Mouse (Mus musculus): ENCODE data around the gene Agtpbp1.

The Agtpbp1 gene

DNA sequence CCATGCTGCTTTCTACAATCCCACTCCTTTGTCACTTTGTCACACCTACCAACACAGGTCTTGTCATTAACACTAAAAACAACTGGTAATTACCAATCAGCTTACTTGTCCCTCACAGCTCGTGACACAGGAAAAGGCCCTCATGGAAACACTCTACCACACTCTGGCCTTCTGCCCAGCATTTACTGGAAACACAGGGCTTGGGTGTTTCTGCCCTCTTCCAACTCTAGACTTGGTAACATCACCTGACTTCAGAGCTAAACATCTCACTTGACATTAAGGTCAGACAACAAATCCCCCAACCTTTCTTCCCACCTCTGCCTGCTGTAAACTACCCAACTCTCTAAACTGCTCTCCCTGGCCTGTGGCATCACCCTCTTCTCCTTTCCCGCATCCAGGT is 37.9 kb downstream of the Agtpbp1 start:
- in situ Hi-C loops (cut with MboI; ENCODE audit: low pct_unique_long_range_greater_than_20kb in 1 of 2, low sequenced_read_pairs in 2 of 2, unreplicated experiment in 1 of 2) = no loop called here

DNA sequence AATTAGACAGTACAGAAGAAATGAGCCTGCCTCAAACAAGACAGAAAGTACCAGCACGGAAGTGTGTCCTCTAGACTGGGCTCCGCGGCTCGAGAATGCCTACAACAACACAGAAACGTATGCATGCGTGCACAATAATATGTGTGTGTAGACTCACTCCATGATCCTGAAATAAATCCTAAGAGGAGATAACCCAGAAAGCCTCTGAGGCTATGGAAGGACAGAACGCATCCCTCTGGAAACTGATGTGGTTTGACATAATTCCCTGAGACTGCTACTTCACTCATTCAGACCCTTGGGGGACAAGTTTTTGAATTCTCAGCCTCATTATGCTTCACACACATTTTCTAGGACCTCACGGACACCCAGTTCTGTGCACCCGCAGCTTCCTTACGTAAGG is 42.6 kb downstream of the Agtpbp1 start:
- in situ Hi-C loops (cut with MboI; ENCODE audit: low pct_unique_long_range_greater_than_20kb in 1 of 2, low sequenced_read_pairs in 2 of 2, unreplicated experiment in 1 of 2) = no loop called here

DNA sequence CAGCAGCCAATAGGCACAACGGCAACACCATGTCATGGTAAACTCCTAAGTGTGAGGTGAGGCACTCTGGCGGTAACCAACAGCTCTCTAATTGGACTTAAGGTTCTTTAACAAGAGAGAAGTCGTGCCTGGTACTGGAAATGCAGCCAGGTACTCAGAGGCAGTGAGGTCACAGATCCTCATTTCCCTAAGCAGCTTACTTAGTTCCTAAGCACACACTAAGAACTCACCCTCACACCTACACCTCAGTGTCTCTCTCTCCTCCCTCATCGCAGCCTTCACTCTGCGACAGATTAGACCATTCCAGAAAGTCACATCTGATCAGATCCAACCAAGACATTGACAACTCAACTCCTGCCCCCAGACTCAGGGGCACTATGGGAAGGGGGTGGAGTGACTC is 45.0 kb downstream of the Agtpbp1 start:
- in situ Hi-C loops (cut with MboI; ENCODE audit: low pct_unique_long_range_greater_than_20kb in 1 of 2, low sequenced_read_pairs in 2 of 2, unreplicated experiment in 1 of 2) = no loop called here

DNA sequence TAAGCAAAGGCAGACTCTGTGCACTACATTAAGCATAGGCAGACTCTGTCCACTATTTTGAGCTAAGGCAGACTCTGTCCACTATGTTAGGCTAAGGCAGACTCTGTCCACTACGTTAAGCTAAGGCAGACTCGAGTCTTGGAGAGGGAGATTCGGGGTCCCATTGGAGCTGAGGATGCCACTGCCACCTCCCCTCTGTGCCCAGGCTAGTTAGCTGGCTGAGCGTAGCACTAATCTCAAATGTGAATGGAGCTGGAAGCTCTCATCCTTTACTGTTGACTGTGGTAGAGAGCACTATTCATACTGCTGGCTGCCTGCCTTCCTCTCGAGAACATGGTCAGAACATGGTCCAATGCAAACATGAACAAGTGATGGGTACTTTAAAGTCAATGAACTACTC is 46.4 kb downstream of the Agtpbp1 start:
- in situ Hi-C loops (cut with MboI; ENCODE audit: low pct_unique_long_range_greater_than_20kb in 1 of 2, low sequenced_read_pairs in 2 of 2, unreplicated experiment in 1 of 2) = no loop called here

DNA sequence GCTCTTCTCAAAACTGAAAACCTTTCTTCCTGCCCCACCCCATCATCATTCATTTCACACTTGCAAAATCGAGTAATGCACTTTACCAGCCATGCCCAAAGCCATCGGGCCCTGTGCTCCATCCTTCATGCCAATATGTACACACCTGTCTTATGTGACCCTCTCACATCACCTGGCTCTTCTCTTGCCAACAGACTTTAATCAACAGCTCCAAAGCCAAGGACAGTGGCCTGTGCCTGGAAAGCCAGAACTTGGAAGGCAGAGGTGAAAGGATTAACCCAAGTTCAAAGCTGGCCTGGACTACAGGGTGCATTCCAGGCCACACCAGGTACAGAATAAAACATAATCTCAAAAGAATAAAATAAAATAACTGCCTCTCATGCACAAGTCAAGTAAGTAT is 48.4 kb downstream of the Agtpbp1 start:
- in situ Hi-C loops (cut with MboI; ENCODE audit: low pct_unique_long_range_greater_than_20kb in 1 of 2, low sequenced_read_pairs in 2 of 2, unreplicated experiment in 1 of 2) = no loop called here

DNA sequence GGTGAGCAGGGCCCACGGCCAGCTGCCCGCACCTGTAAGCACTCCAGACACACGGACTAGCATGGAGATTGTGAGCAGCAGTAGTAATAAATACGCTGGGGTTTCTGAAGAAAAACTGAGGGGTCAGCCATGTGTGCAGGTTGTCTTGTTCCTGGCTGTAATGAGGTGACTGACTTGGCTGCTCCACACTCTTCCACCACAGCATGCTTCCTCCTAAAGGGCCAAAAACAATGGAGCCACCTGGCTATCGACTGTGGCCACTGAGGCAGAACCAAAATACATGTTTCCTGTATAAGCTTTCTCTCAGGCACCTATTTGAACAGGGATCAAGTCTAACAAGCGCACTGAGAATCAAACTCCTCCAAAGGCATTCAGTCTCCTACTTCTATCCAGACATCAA is 49.3 kb downstream of the Agtpbp1 start:
- in situ Hi-C loops (cut with MboI; ENCODE audit: low pct_unique_long_range_greater_than_20kb in 1 of 2, low sequenced_read_pairs in 2 of 2, unreplicated experiment in 1 of 2) = no loop called here

DNA sequence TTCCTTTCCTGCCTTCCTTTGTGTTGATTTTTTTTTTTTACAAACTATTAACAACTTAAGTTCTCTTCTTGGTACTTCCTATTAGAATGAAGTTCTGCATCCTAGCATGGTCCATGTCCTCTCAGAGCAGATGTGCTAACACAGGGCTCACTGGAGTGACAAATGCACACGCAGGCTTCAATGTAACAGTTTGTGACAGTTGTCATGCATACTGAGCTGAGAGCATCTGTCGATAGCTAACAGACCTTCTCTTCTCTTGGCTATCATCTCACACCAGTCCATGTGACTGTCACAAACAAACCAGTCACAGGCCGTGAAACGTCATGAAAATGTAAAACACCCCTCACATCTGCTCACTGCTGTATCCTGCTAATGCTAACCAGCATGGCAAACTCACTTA is 50.7 kb downstream of the Agtpbp1 start:
- in situ Hi-C loops (cut with MboI; ENCODE audit: low pct_unique_long_range_greater_than_20kb in 1 of 2, low sequenced_read_pairs in 2 of 2, unreplicated experiment in 1 of 2) = no loop called here

DNA sequence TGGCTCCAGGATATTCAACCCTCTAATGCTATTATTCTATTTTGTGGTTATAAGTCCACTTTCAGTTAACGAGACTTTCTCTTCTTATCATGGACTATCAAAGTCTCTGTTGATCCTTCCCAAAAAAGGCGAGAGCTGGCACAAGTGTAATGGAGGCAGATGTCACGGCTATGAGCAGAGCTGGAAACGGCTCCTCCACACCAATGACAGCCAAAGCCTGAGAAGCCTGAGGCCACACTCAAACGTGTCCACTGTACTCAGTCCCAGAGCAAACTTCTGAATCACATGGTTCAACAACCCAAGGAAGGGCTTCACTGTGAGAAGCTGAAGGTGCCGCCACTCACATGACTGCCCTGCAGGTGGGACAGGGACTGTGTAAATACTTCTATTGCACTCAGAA is 51.7 kb downstream of the Agtpbp1 start:
- in situ Hi-C loops (cut with MboI; ENCODE audit: low pct_unique_long_range_greater_than_20kb in 1 of 2, low sequenced_read_pairs in 2 of 2, unreplicated experiment in 1 of 2) = no loop called here

DNA sequence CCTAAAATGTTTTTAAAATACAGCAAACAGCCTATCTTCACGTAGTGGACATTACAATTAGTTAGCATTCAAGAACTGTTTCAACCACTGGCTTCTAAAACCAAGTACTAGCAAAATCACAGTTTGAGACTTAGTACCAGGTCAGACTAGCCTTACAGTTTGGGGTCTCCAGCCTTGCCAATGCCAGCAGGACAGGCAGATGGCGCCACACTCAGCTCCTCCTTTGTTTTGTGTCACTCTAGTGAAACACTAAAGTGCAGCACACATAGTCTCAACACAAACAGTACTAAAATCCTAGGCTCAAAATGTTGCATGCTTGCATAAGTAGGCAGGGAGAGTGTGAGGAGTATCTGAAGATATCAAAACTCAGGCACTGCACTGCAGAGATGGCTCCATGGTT is 53.8 kb downstream of the Agtpbp1 start:
- in situ Hi-C loops (cut with MboI; ENCODE audit: low pct_unique_long_range_greater_than_20kb in 1 of 2, low sequenced_read_pairs in 2 of 2, unreplicated experiment in 1 of 2) = no loop called here

DNA sequence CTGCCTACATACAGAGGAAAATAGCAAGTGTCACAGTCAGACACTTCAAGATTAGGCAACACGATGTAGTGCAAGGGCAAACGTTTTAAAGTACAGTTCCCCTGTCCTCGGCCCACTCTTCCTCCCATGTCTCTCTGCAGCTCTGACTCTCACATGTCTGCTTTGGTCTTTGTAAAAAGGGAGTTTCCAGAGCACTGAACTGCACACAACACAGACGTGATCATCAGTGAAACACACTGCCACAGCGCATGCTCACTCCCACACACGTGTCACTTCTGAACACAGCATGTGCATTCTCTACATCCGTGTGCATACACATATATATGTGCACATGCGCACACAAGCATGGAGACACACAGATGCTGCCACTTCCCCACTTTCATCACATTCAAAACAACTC is 54.5 kb downstream of the Agtpbp1 start:
- in situ Hi-C loops (cut with MboI; ENCODE audit: low pct_unique_long_range_greater_than_20kb in 1 of 2, low sequenced_read_pairs in 2 of 2, unreplicated experiment in 1 of 2) = no loop called here

DNA sequence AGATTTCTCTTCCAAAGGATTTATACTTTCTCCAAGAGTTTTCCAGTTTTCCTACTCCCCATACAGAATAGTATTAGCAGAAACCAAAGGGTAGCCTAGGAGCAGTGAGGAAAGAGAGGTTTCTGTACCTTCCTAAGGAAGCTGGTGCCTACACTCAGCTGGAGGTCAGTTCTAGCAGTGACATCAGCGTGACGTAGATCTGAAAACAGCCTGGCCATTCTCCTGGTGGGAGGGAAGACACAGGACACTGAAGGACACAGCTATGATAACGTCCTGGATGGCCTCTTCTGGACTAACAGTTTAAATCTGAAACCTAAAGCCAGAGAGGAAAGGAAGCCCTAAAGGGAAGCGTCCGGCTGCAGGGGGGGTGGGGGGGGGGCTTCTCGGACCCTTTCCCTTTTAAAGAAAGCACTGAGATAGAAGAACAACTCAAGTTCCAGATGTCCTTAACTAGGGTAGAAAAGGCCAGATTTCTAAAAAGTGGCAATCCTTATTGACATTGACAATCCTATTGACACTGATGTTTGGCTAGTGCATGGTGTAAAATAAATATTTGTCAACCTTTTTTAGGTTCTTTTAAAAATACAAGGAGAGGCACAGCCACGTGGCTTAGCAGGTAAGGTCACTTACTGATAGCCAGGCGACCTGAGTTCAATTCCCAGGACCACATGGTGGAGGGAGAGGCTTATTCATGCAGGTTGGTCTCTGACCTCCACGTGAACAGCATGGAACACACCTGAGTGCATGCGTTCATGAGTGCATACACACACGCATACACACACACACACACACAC is 63.6 kb downstream of the Agtpbp1 start:
- in situ Hi-C loops (cut with MboI; ENCODE audit: low pct_unique_long_range_greater_than_20kb in 1 of 2, low sequenced_read_pairs in 2 of 2, unreplicated experiment in 1 of 2) = no loop called here

DNA sequence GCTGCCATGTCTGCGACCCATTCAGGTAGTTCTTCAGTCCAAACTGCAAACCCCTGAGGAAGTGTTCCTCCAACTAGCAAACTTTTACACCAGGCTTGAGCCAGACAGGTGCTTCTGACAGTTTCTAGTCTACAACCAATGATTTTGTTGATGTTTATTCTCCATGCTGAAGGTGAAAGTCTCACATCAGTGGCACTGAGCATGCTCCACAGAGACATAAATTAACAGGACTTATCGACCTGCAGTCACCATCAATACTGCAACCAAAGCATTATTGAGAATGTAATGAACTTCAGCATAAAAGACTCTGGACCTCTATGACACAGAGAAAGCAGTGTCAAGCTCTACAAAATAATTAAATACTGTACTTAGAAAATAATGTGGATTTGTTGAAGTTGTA is 64.2 kb downstream of the Agtpbp1 start:
- in situ Hi-C loops (cut with MboI; ENCODE audit: low pct_unique_long_range_greater_than_20kb in 1 of 2, low sequenced_read_pairs in 2 of 2, unreplicated experiment in 1 of 2) = no loop called here

DNA sequence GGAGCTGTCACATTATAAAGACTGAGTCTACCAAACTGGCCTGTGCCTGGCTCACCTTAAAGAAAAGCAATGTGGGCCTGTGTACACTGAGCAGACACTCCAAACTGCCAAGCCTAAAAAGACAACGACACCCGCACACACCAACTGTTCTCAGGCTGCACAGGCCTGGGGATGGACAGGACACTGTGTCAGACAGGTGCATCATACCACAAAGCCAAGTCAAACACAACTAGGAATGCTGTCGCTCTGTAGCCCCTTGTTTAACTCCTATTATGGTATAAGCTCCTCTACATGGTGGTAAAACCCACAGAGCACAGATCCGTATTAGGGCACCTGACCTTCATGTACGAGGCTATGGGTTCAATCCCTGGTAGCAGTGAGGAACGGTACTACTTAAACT is 65.5 kb downstream of the Agtpbp1 start:
- in situ Hi-C loops (cut with MboI; ENCODE audit: low pct_unique_long_range_greater_than_20kb in 1 of 2, low sequenced_read_pairs in 2 of 2, unreplicated experiment in 1 of 2) = no loop called here

DNA sequence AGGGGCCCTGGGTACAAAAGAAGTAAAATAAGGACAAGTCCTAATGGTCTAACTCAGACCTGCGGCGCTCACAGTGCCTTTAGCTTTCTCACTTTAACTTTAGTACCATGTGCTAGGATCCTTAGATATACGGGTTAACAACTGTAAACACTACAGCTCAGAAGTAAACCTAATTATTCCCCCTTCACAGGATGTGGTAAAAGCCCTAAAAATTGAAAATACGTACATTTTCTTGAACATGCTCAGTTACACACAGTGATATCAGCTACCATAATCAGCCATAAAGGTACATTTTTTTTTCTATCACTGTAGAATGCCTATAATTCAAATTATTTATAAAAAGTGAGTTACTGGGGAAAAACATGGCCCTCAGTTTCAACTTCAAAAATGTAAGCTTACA is 67.0 kb downstream of the Agtpbp1 start:
- in situ Hi-C loops (cut with MboI; ENCODE audit: low pct_unique_long_range_greater_than_20kb in 1 of 2, low sequenced_read_pairs in 2 of 2, unreplicated experiment in 1 of 2) = no loop called here

DNA sequence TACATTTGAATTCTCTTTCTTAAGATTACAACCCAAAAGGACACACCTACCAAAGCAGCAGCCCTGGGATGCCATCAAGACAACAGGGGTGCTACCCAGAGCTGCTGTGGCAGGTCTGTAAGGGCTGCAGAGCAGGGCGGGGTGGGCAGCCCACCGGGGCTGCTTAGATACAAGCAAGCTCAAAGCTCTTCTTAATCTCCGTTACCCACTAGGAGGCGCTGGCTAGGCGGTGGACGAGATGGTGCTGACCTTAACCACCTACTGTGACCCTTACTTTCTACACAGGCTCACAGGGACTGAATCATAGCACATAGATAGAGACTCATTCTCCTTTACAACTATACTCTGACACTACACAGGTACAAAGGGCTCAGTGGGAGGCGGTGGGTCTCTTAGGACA is 70.0 kb downstream of the Agtpbp1 start:
- in situ Hi-C loops (cut with MboI; ENCODE audit: low pct_unique_long_range_greater_than_20kb in 1 of 2, low sequenced_read_pairs in 2 of 2, unreplicated experiment in 1 of 2) = no loop called here

DNA sequence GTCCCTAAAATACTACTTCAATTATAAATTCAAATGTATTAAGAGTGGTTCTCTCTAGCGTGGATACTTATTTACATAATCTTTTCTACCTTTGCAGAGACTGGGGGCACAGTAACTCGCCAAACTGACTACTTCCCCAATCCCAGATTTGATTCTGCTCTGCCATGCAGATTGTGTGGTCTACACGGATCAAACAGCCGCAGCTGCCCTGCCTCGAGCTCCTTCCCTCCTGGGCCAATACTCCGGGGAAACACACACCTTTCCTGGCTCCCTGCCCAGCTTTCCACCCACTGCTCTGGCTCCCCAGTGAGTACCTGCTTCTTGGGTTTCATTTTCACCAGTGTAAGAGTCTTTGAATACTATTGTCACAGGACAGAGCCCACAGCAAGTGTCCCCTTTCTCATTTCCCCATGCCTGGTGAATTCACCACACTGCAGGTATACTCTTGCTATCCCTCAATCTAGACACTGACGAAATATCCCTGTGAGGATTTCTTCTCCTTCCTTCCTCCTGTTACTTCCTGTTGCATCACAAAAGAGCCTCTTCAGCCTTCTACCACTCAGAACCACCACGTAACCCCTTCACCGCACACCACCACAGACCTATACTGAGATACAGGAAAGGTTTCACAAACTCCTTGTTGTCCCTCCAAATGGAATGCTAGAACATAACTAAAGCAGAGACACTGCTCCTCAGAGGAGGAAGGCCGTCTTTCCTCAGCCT is 75.2 kb downstream of the Agtpbp1 start:
- in situ Hi-C loops (cut with MboI; ENCODE audit: low pct_unique_long_range_greater_than_20kb in 1 of 2, low sequenced_read_pairs in 2 of 2, unreplicated experiment in 1 of 2) = no loop called here

DNA sequence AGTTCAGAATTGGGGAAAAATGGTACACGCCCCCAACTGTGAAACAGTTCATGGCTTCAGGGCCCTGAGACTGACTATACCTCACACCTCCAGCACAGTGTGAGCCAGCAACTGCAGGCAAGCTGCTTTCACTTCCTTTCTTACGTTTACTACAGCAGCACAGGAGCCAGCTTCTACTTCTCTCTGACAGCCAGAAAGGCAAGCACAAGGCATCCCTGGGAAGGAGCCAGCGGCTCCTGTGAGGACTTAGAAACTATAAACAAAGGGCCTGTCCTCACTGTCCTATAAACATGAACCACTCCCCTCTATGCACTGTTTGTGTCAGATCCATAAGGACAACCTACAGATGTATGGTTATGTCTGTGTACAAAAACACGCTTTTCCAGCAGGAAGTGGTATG is 76.4 kb downstream of the Agtpbp1 start:
- in situ Hi-C loops (cut with MboI; ENCODE audit: low pct_unique_long_range_greater_than_20kb in 1 of 2, low sequenced_read_pairs in 2 of 2, unreplicated experiment in 1 of 2) = no loop called here

DNA sequence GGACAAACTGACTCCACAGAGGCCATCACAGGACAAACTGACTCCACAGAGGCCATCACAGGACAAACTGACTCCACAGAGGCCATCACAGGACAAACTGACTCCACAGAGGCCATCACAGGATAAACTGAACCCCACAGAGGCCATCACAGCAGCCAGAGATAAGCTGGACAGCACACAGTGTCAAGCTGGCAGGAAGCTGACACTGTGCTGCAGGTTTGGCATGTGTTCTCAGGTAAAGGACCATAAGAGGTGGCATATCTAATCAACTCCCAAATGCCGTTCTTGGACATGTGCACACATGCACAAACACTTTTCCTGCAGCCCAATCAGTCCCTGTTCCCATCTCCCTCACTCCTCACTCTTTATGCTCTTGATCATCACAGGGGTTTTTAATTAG is 78.6 kb downstream of the Agtpbp1 start:
- in situ Hi-C loops (cut with MboI; ENCODE audit: low pct_unique_long_range_greater_than_20kb in 1 of 2, low sequenced_read_pairs in 2 of 2, unreplicated experiment in 1 of 2) = no loop called here

DNA sequence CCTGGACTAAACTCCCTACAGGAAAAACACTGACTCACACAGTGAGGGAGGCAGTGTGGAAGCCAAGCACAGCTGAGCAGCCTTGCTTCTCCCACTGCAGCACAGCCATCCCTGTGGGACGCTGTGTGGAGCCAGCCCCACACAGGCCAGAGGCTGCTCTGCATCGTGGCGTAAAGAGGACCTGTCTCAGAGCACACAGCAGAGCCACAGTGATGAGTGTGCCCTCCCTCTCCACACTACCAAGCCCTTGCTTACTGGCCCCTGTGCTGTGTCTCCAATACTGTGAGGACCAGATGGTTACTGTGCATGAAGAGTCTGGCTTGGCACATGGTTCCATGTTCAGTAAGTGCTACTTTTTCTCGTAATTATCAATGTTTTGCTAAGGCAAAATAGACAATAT is 79.2 kb downstream of the Agtpbp1 start:
- in situ Hi-C loops (cut with MboI; ENCODE audit: low pct_unique_long_range_greater_than_20kb in 1 of 2, low sequenced_read_pairs in 2 of 2, unreplicated experiment in 1 of 2) = no loop called here

DNA sequence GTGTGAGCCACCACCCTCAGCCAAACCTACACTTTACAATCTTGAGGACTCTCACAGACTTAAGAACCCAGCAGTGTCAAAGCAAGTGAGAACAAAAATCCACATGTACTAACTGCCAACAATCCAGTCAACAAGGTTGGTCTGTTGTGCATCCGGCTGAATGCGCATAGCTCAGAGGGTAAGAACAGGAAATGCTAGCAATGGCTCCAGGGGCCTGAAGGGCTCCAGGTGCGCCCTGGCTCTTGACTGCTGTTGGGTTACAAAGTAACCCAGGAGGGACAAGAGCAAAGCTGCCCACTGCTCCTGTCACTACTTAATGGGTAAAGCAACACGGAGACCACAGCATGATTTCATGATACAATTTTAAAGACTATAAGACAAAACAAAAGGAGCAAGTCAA is 81.4 kb downstream of the Agtpbp1 start:
- in situ Hi-C loops (cut with MboI; ENCODE audit: low pct_unique_long_range_greater_than_20kb in 1 of 2, low sequenced_read_pairs in 2 of 2, unreplicated experiment in 1 of 2) = no loop called here
